Mouse (Mus musculus): Measurements from ENCODE around the gene Zcchc8. TPM values are rescaled to one million over a fixed set of nuclear protein-coding genes. Genes with fewer than 3 reads are reported as not detected.

Gene Zcchc8
- total and polyA plus RNA-seq, 3 experiments: 18.4 to 57.4 TPM; not detected in 1

GRCm38 (mm10) chr5:123669991-123670799 lies 50.7 kb downstream of the Zcchc8 start:
- Histone ChIP-seq H3K4me1 (ENCODE audit: control insufficient read depth in 1 of 2, insufficient read depth in 2 of 2, low read length in 2 of 2) (peaks cover under 1 to 2% of the 10 kb centered on the region in 2 experiments; a peak in 2 of 4 replicates), H3K9ac (ENCODE audit: control insufficient read depth, low read depth, low read length, poor library complexity, severe bottlenecking) (peak overlapping the region; percentile 43), H3K36me3 (ENCODE audit: control insufficient read depth in 1 of 2, insufficient read depth in 2 of 2, low read length in 2 of 2) (peaks cover 0 to 5% of the 10 kb centered on the region in 2 experiments; a peak in 1 of 4 replicates), H3K27ac (ENCODE audit: control insufficient read depth, low read depth, low read length) (0 out of 2 replicates have a peak overlapping the region, but pooled peaks have one; percentile 20), H3K27me3 (ENCODE audit: control insufficient read depth in 1 of 2, insufficient read depth in 2 of 2, low read length in 2 of 2) (no peaks in the 10 kb centered on the region), H3K79me2 (ENCODE audit: control insufficient read depth, insufficient read depth, low read length, poor library complexity) (no peaks in the 10 kb centered on the region; the same call in 1 of the 2 replicates), H3K4me3 (ENCODE audit: control insufficient read depth in 1 of 2, insufficient read depth in 1 of 2, low read depth in 2 of 2, low read length in 2 of 2) (peak overlapping the region; percentile 41 to 43), H3K9me3 (replicated peaks; ENCODE audit: insufficient read depth, low read length) (no peaks in the 10 kb centered on the region)
- TF ChIP-seq MEF2A (IDR thresholded peaks at IDR 0.05; ENCODE audit: extremely low read depth, insufficient replicate concordance, low read depth, low read length, poor library complexity, severe bottlenecking) (no peak), SMC3 (IDR thresholded peaks at IDR 0.05; ENCODE audit: low read depth, low read length) (no peak), USF2 (IDR thresholded peaks at IDR 0.05; ENCODE audit: borderline replicate concordance in 1 of 2, insufficient read depth in 1 of 2, low read depth in 1 of 2, low read length in 2 of 2) (no peak), ETS1 (IDR thresholded peaks at IDR 0.05; ENCODE audit: low read depth, low read length) (peak; percentile 24; the same call in 1 of the 2 replicates), HCFC1 (IDR thresholded peaks at IDR 0.05; ENCODE audit: low read depth, low read length) (no peak), EP300 (IDR thresholded peaks at IDR 0.05; ENCODE audit: low read depth in 1 of 2, low read length in 2 of 2) (no peak), POLR2AphosphoS2 (IDR thresholded peaks at IDR 0.05; ENCODE audit: low read length) (no peak), ZNF384 (IDR thresholded peaks at IDR 0.05; ENCODE audit: low read depth, low read length) (no peak), TAL1 (IDR thresholded peaks at IDR 0.05; ENCODE audit: low read length) (no peak), MXI1 (IDR thresholded peaks at IDR 0.05; ENCODE audit: low read depth, low read length) (no peak), GABPA (IDR thresholded peaks at IDR 0.05; ENCODE audit: low read depth, low read length) (no peak), GATA1 (IDR thresholded peaks at IDR 0.05; ENCODE audit: low read depth, low read length) (peak; percentile 41; the same call in 1 of the 2 replicates), MAFK (IDR thresholded peaks at IDR 0.05; ENCODE audit: borderline replicate concordance, low read depth, low read length) (no peak), POLR2AphosphoS5 (IDR thresholded peaks at IDR 0.05; ENCODE audit: borderline replicate concordance, low read depth, low read length) (no peak)
- DNase-seq (ENCODE audit: low read depth, low spot score): peak; percentile 24

DNA sequence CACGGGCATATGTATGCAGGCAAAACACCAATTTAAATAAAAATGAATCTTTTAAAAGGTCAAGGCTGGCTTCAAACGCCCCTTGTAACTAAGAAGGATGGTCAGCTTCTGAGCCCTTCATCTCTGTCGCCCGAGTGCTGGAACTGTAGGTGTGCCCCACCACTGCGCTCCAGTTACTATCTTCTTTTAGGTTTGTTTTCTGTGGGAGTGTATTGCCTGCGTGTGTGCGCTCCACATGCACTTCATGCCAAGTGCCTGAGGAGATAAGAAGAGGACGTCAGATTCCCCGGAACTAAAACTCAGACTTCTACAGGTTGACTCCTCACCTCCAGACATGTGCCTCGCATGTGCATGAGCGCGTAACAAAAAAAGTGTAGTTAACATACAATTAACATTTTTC lies 53.0 kb downstream of the Zcchc8 start:
- no peak overlapping the region for H3K4me3 ChIP-seq (ENCODE audit: control insufficient read depth in 1 of 2, insufficient read depth in 1 of 2, low read depth in 2 of 2, low read length in 2 of 2)
- H3K9ac ChIP-seq (ENCODE audit: control insufficient read depth, low read depth, low read length, poor library complexity, severe bottlenecking): no peak overlapping the region
- no peaks in the 10 kb centered on the region for H3K9me3 ChIP-seq (replicated peaks; ENCODE audit: insufficient read depth, low read length)
- peaks cover 0 to 5% of the 10 kb centered on the region in 2 experiments; a peak in 2 of 4 replicates for H3K36me3 ChIP-seq (ENCODE audit: control insufficient read depth in 1 of 2, insufficient read depth in 2 of 2, low read length in 2 of 2)
- no peaks in the 10 kb centered on the region; the same call in 1 of the 2 replicates for H3K79me2 ChIP-seq (ENCODE audit: control insufficient read depth, insufficient read depth, low read length, poor library complexity)
- no peaks in the 10 kb centered on the region for H3K27me3 ChIP-seq (ENCODE audit: control insufficient read depth in 1 of 2, insufficient read depth in 2 of 2, low read length in 2 of 2)
- peaks cover 2% of the 10 kb centered on the region in 2 experiments; a peak in 2 of 4 replicates for H3K4me1 ChIP-seq (ENCODE audit: control insufficient read depth in 1 of 2, insufficient read depth in 2 of 2, low read length in 2 of 2)
- TF ChIP-seq ZMIZ1 (IDR thresholded peaks at IDR 0.05; ENCODE audit: low read depth, low read length) (no peak), USF2 (IDR thresholded peaks at IDR 0.05; ENCODE audit: borderline replicate concordance in 1 of 2, insufficient read depth in 1 of 2, low read depth in 1 of 2, low read length in 2 of 2) (no peak), CHD2 (IDR thresholded peaks at IDR 0.05; ENCODE audit: low read length) (no peak), SMC3 (IDR thresholded peaks at IDR 0.05; ENCODE audit: low read depth, low read length) (no peak), RCOR1 (IDR thresholded peaks at IDR 0.05; ENCODE audit: low read depth, low read length) (no peak), EP300 (IDR thresholded peaks at IDR 0.05; ENCODE audit: low read depth in 1 of 2, low read length in 2 of 2) (no peak), RAD21 (IDR thresholded peaks at IDR 0.05; ENCODE audit: low read depth, low read length) (no peak), ELF1 (IDR thresholded peaks at IDR 0.05; ENCODE audit: low read depth, low read length) (no peak), TAL1 (IDR thresholded peaks at IDR 0.05; ENCODE audit: low read length) (no peak), ZC3H11A (IDR thresholded peaks at IDR 0.05; ENCODE audit: low read depth, low read length) (no peak), MXI1 (IDR thresholded peaks at IDR 0.05; ENCODE audit: low read depth, low read length) (no peak), HCFC1 (IDR thresholded peaks at IDR 0.05; ENCODE audit: low read depth, low read length) (no peak), KAT2A (conservative IDR thresholded peaks at IDR 0.05; ENCODE audit: low read depth, low read length) (no peak), POLR2AphosphoS2 (IDR thresholded peaks at IDR 0.05; ENCODE audit: low read length) (no peak), JUND (IDR thresholded peaks at IDR 0.05; ENCODE audit: low read depth, low read length) (no peak), CTCF (IDR thresholded peaks at IDR 0.05 in 2 of 3, conservative IDR thresholded peaks at IDR 0.05 in 1 of 3; ENCODE audit: control insufficient read depth in 1 of 3, insufficient read depth in 1 of 3, low read depth in 2 of 3, low read length in 3 of 3, poor library complexity in 1 of 3, severe bottlenecking in 1 of 3) (no peak), MEF2A (IDR thresholded peaks at IDR 0.05; ENCODE audit: extremely low read depth, insufficient replicate concordance, low read depth, low read length, poor library complexity, severe bottlenecking) (no peak)
- DNase-seq (ENCODE audit: low read depth, low spot score): no peak
- no peak overlapping the region for H3K27ac ChIP-seq (ENCODE audit: control insufficient read depth, low read depth, low read length)

All from MEL (cell line).